Mouse (Mus musculus): ENCODE data around the gene Cacnb2. TPM values are rescaled to one million over a fixed set of nuclear protein-coding genes. Genes with fewer than 3 reads are reported as not detected.

Cacnb2 gene
- polyA plus RNA-seq, 1 experiment from 2014 or later: 14.3 TPM

DNA sequence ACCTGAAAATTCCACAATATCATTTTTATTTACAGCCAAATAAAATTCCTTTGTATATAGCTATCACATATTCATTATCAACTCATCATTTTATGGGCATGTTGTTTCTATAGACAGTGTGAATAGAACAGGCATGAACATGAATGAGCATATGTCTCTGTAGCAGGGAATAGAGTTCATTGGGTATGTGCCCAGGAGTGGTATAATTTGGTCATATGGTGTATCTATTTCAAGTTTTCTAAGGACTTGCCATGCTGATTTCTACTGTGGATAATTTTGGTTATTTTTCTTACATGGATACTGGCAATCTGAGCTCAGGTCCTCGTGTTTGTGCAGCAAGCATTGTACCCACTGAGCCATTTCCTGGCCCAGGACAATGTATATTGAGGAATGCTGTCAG, 243.8 kb downstream of the Cacnb2 start:
- Histone ChIP-seq H3K27ac (replicated peaks in 1 of 2; ENCODE audit: control insufficient read depth in 1 of 2, insufficient read depth in 1 of 2, low read depth in 2 of 2, low read length in 2 of 2) (no peak overlapping the region), H3K9me3 (ENCODE audit: control insufficient read depth, low read length) (no peaks in the 10 kb centered on the region), H3K4me3 (ENCODE audit: control insufficient read depth in 1 of 2, insufficient read depth in 1 of 2, low read depth in 1 of 2, low read length in 2 of 2) (no peak overlapping the region), H3K9ac (ENCODE audit: low read length) (no peak overlapping the region), H3K4me2 (ENCODE audit: low read length) (no peak overlapping the region), H3K4me1 (ENCODE audit: control insufficient read depth in 2 of 2, insufficient read depth in 2 of 2, low read length in 2 of 2) (peaks cover 0 to 6% of the 10 kb centered on the region in 2 experiments; a peak in 1 of 4 replicates), H3K27me3 (ENCODE audit: control insufficient read depth, insufficient read depth, low read length) (no peaks in the 10 kb centered on the region), H3K36me3 (ENCODE audit: control insufficient read depth, insufficient read depth, low read length) (no peaks in the 10 kb centered on the region)
- no peak for ATAC-seq (ENCODE audit: insufficient number of reproducible peaks, insufficient read depth, low FRiP score, low read depth)
- WGBS: 76% methylated on average over 1 of the region's 1 CpGs

- Histone ChIP-seq H3K9ac (ENCODE audit: low read length) (no peak overlapping the region), H3K4me1 (ENCODE audit: control insufficient read depth in 2 of 2, insufficient read depth in 2 of 2, low read length in 2 of 2) (peaks cover 0 to 6% of the 10 kb centered on the region in 2 experiments; a peak in 1 of 4 replicates), H3K27ac (replicated peaks in 1 of 2; ENCODE audit: control insufficient read depth in 1 of 2, insufficient read depth in 1 of 2, low read depth in 2 of 2, low read length in 2 of 2) (no peak overlapping the region), H3K27me3 (ENCODE audit: control insufficient read depth, insufficient read depth, low read length) (no peaks in the 10 kb centered on the region), H3K4me3 (ENCODE audit: control insufficient read depth in 1 of 2, insufficient read depth in 1 of 2, low read depth in 1 of 2, low read length in 2 of 2) (no peak overlapping the region), H3K9me3 (ENCODE audit: control insufficient read depth, low read length) (no peaks in the 10 kb centered on the region), H3K4me2 (ENCODE audit: low read length) (no peak overlapping the region), H3K36me3 (ENCODE audit: control insufficient read depth, insufficient read depth, low read length) (no peaks in the 10 kb centered on the region)
- no peak for ATAC-seq (ENCODE audit: insufficient number of reproducible peaks, insufficient read depth, low FRiP score, low read depth)
- WGBS: 81% methylated on average over 1 of the region's 1 CpGs
Observed at GRCm38 (mm10) chr2:14847188-14847587, 244.3 kb downstream of the Cacnb2 start.

- no peak overlapping the region for H3K4me3 ChIP-seq (ENCODE audit: control insufficient read depth in 1 of 2, insufficient read depth in 1 of 2, low read depth in 1 of 2, low read length in 2 of 2)
- no peak overlapping the region for H3K4me2 ChIP-seq (ENCODE audit: low read length)
- H3K9ac ChIP-seq (ENCODE audit: low read length): no peak overlapping the region
- no peak for ATAC-seq (ENCODE audit: insufficient number of reproducible peaks, insufficient read depth, low FRiP score, low read depth)
- H3K27ac ChIP-seq (replicated peaks in 1 of 2; ENCODE audit: control insufficient read depth in 1 of 2, insufficient read depth in 1 of 2, low read depth in 2 of 2, low read length in 2 of 2): no peak overlapping the region
- no peaks in the 10 kb centered on the region for H3K36me3 ChIP-seq (ENCODE audit: control insufficient read depth, insufficient read depth, low read length)
- no peaks in the 10 kb centered on the region for H3K27me3 ChIP-seq (ENCODE audit: control insufficient read depth, insufficient read depth, low read length)
- peaks cover 0 to 6% of the 10 kb centered on the region in 2 experiments; a peak in 1 of 4 replicates for H3K4me1 ChIP-seq (ENCODE audit: control insufficient read depth in 2 of 2, insufficient read depth in 2 of 2, low read length in 2 of 2)
- H3K9me3 ChIP-seq (ENCODE audit: control insufficient read depth, low read length): no peaks in the 10 kb centered on the region
- WGBS: 97% methylated on average over 1 of the region's 1 CpGs
Observed at GRCm38 (mm10) chr2:14850831-14851230, 247.9 kb downstream of the Cacnb2 start.

DNA sequence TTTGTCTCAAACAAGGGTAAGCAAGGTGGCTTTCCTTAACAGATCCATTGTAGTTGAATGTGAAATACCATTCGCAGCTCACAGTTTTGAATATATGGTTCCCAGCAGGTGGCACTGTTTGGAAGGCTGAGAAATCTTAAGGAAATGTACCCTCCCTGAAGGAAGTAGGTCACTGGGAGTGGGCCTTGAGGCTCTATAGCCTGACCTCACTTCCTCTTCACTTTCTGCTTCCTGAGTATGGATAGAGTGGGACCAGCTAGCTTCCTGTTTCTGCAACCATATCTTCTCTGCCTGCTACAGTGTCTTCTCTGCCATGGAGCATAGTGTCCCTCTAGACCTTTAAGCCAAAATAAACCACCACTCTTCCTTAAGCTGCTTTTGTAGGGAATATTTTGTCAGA, 248.5 kb downstream of the Cacnb2 start:
- H3K4me1 ChIP-seq (ENCODE audit: control insufficient read depth in 2 of 2, insufficient read depth in 2 of 2, low read length in 2 of 2): peaks cover 0 to 6% of the 10 kb centered on the region in 2 experiments; a peak in 1 of 4 replicates
- no peak overlapping the region for H3K4me3 ChIP-seq (ENCODE audit: control insufficient read depth in 1 of 2, insufficient read depth in 1 of 2, low read depth in 1 of 2, low read length in 2 of 2)
- no peak overlapping the region for H3K9ac ChIP-seq (ENCODE audit: low read length)
- H3K9me3 ChIP-seq (ENCODE audit: control insufficient read depth, low read length): no peaks in the 10 kb centered on the region
- ATAC-seq (ENCODE audit: insufficient number of reproducible peaks, insufficient read depth, low FRiP score, low read depth): peak; percentile 47; the same call in 1 of the 2 replicates
- H3K4me2 ChIP-seq (ENCODE audit: low read length): no peak overlapping the region
- no peaks in the 10 kb centered on the region for H3K36me3 ChIP-seq (ENCODE audit: control insufficient read depth, insufficient read depth, low read length)
- H3K27ac ChIP-seq (replicated peaks in 1 of 2; ENCODE audit: control insufficient read depth in 1 of 2, insufficient read depth in 1 of 2, low read depth in 2 of 2, low read length in 2 of 2): no peak overlapping the region
- WGBS: 83% methylated on average over 1 of the region's 1 CpGs
- H3K27me3 ChIP-seq (ENCODE audit: control insufficient read depth, insufficient read depth, low read length): no peaks in the 10 kb centered on the region

- Histone ChIP-seq H3K4me2 (ENCODE audit: low read length) (no peak overlapping the region), H3K4me1 (ENCODE audit: control insufficient read depth in 2 of 2, insufficient read depth in 2 of 2, low read length in 2 of 2) (peaks cover 0 to 6% of the 10 kb centered on the region in 2 experiments; a peak in 1 of 4 replicates), H3K27ac (replicated peaks in 1 of 2; ENCODE audit: control insufficient read depth in 1 of 2, insufficient read depth in 1 of 2, low read depth in 2 of 2, low read length in 2 of 2) (no peak overlapping the region), H3K9me3 (ENCODE audit: control insufficient read depth, low read length) (no peaks in the 10 kb centered on the region), H3K27me3 (ENCODE audit: control insufficient read depth, insufficient read depth, low read length) (no peaks in the 10 kb centered on the region), H3K4me3 (ENCODE audit: control insufficient read depth in 1 of 2, insufficient read depth in 1 of 2, low read depth in 1 of 2, low read length in 2 of 2) (no peak overlapping the region), H3K36me3 (ENCODE audit: control insufficient read depth, insufficient read depth, low read length) (no peaks in the 10 kb centered on the region), H3K9ac (ENCODE audit: low read length) (no peak overlapping the region)
- 92% methylated on average over 2 of the region's 2 CpGs for WGBS
- ATAC-seq (ENCODE audit: insufficient number of reproducible peaks, insufficient read depth, low FRiP score, low read depth): no peak
Observed at GRCm38 (mm10) chr2:14854054-14854453, 251.2 kb downstream of the Cacnb2 start.

- H3K9me3 ChIP-seq (ENCODE audit: control insufficient read depth, low read length): no peaks in the 10 kb centered on the region
- no peaks in the 10 kb centered on the region for H3K27me3 ChIP-seq (ENCODE audit: control insufficient read depth, insufficient read depth, low read length)
- no peaks in the 10 kb centered on the region for H3K36me3 ChIP-seq (ENCODE audit: control insufficient read depth, insufficient read depth, low read length)
- H3K27ac ChIP-seq (replicated peaks in 1 of 2; ENCODE audit: control insufficient read depth in 1 of 2, insufficient read depth in 1 of 2, low read depth in 2 of 2, low read length in 2 of 2): no peak overlapping the region
- no peak for ATAC-seq (ENCODE audit: insufficient number of reproducible peaks, insufficient read depth, low FRiP score, low read depth)
- no peak overlapping the region for H3K9ac ChIP-seq (ENCODE audit: low read length)
- no peaks in the 10 kb centered on the region; a peak in 1 of 4 replicates for H3K4me1 ChIP-seq (ENCODE audit: control insufficient read depth in 2 of 2, insufficient read depth in 2 of 2, low read length in 2 of 2)
- no peak overlapping the region for H3K4me3 ChIP-seq (ENCODE audit: control insufficient read depth in 1 of 2, insufficient read depth in 1 of 2, low read depth in 1 of 2, low read length in 2 of 2)
- H3K4me2 ChIP-seq (ENCODE audit: low read length): no peak overlapping the region
- WGBS: 95% methylated on average over 1 of the region's 1 CpGs
Observed at GRCm38 (mm10) chr2:14858301-14858700, 255.4 kb downstream of the Cacnb2 start.

GRCm38 (mm10) chr2:14860350-14860749, 257.5 kb downstream of the Cacnb2 start:
- H3K27me3 ChIP-seq (ENCODE audit: control insufficient read depth, insufficient read depth, low read length): no peaks in the 10 kb centered on the region
- no peak for ATAC-seq (ENCODE audit: insufficient number of reproducible peaks, insufficient read depth, low FRiP score, low read depth)
- no peak overlapping the region for H3K27ac ChIP-seq (replicated peaks in 1 of 2; ENCODE audit: control insufficient read depth in 1 of 2, insufficient read depth in 1 of 2, low read depth in 2 of 2, low read length in 2 of 2)
- WGBS: 84% methylated on average over 3 of the region's 3 CpGs
- H3K9ac ChIP-seq (ENCODE audit: low read length): no peak overlapping the region
- H3K9me3 ChIP-seq (ENCODE audit: control insufficient read depth, low read length): no peaks in the 10 kb centered on the region
- no peak overlapping the region for H3K4me3 ChIP-seq (ENCODE audit: control insufficient read depth in 1 of 2, insufficient read depth in 1 of 2, low read depth in 1 of 2, low read length in 2 of 2)
- H3K4me1 ChIP-seq (ENCODE audit: control insufficient read depth in 2 of 2, insufficient read depth in 2 of 2, low read length in 2 of 2): peaks cover 0 to under 1% of the 10 kb centered on the region in 2 experiments; a peak in 3 of 4 replicates
- no peaks in the 10 kb centered on the region for H3K36me3 ChIP-seq (ENCODE audit: control insufficient read depth, insufficient read depth, low read length)
- no peak overlapping the region for H3K4me2 ChIP-seq (ENCODE audit: low read length)

- no peak overlapping the region for H3K9ac ChIP-seq (ENCODE audit: low read length)
- no peaks in the 10 kb centered on the region for H3K36me3 ChIP-seq (ENCODE audit: control insufficient read depth, insufficient read depth, low read length)
- WGBS: 41% methylated on average over 2 of the region's 2 CpGs
- no peak overlapping the region for H3K4me2 ChIP-seq (ENCODE audit: low read length)
- no peak for ATAC-seq (ENCODE audit: insufficient number of reproducible peaks, insufficient read depth, low FRiP score, low read depth)
- peaks cover 0 to 5% of the 10 kb centered on the region in 2 experiments; a peak in 3 of 4 replicates for H3K4me1 ChIP-seq (ENCODE audit: control insufficient read depth in 2 of 2, insufficient read depth in 2 of 2, low read length in 2 of 2)
- H3K9me3 ChIP-seq (ENCODE audit: control insufficient read depth, low read length): no peaks in the 10 kb centered on the region
- no peak overlapping the region for H3K4me3 ChIP-seq (ENCODE audit: control insufficient read depth in 1 of 2, insufficient read depth in 1 of 2, low read depth in 1 of 2, low read length in 2 of 2)
- H3K27ac ChIP-seq (replicated peaks in 1 of 2; ENCODE audit: control insufficient read depth in 1 of 2, insufficient read depth in 1 of 2, low read depth in 2 of 2, low read length in 2 of 2): no peak overlapping the region
- no peaks in the 10 kb centered on the region for H3K27me3 ChIP-seq (ENCODE audit: control insufficient read depth, insufficient read depth, low read length)
Observed at GRCm38 (mm10) chr2:14861613-14862012, 258.7 kb downstream of the Cacnb2 start.

Measured in heart, embryonic 14.5 days (tissue).